Mouse (Mus musculus) erythroblast, embryonic 14.5 days (primary cell): ENCODE data around the gene Tnks2.

Source experiments
- GATA1 ChIP-seq: IDR thresholded peaks from 2 replicates; pipeline ENCODE4 v1.6.1; 2012; ENCODE audit warnings: low read length, inconsistent platforms, mixed read lengths
- TAL1 ChIP-seq: IDR thresholded peaks from 3 replicates; pipeline ENCODE4 v1.6.1; 2012; ENCODE audit warnings: low read length, inconsistent platforms, mixed read lengths

DNA sequence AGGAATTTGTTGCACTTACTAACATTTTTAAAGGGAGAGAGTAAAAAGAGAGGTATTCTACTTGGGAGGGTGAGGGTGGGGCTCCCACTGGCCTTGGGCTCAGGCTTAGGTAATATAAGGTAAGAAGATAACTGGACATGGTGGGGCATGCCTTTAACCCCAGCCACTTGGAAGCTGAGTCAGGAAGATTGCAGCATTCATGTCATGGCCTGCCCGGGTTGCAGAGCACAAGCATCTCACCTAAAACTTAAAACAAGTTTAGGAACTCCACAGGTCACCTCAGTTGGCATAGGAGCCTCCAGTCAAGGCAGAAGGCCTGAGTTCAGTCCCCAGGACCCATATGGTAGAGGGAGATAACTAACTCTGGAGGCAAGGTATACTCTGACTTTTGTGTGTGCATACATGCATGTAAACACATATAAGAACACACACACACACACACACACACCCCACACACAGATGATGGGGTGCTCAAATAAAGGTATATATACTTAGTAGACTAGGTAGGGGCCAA, 82.9 kb downstream of the Tnks2 start:
- TF ChIP-seq GATA1 (no peak), TAL1 (no peak)
